Mouse (Mus musculus) E14TG2a.4 (cell line): ENCODE data around the gene Sec24b.

Experiments
- CTCF ChIP-seq: conservative IDR thresholded peaks from 2 replicates; pipeline ENCODE4 v1.5.1; 2014; ENCODE audit warnings: low read length
- NANOG ChIP-seq: IDR thresholded peaks from 2 replicates; pipeline ENCODE4 v1.6.1; 2014; ENCODE audit warnings: borderline replicate concordance, low read length, mixed read lengths

GRCm38 (mm10) chr3:129979510-129979909 lies 81.8 kb downstream of the Sec24b start:
- TF ChIP-seq CTCF: no peak
- TF ChIP-seq NANOG: no peak
